Mouse (Mus musculus): Measurements from ENCODE around the gene Angptl6.

DNA sequence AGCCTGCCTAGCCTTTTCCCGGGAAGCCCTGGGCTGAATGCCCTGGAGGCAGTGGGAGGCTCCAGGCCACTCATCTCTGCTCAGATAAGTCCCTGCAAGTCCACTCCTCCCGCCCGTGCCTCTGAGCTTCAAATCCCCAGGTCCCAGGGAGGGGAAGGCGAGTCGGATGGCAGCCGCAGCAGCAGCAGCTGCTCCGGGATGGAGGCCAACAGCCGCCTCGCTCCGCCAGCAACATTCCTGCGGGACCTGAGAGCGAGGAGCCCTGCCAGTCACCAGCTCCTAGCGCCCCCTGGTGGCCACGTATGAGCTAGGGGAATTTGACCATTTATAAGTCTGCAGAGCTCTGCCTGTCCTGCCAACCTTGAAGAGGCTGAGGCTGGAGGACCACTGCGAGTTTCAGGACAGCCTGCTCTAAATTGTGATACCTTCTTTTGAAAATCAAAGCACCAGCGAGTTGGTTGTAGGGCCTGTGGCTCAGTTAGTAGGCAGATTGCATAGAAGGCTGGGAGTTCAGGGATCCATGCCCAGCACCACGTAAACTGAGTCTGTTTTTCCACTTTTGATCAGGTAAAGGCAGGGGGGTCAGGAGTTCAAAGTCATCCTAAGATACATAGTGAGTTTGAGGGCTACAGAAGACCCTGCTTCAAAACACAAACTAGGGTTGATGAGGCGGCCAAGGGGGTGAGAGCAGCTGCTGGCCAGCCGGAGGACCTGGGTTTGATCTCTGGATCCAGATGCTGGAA lies 48.5 kb downstream of the Angptl6 start:
- TF ChIP-seq CTCF (IDR thresholded peaks at IDR 0.05; ENCODE audit: extremely low read depth, insufficient read depth, low read length) (peak; percentile 82), POLR2A (IDR thresholded peaks at IDR 0.05; ENCODE audit: extremely low read depth, insufficient read depth, low read length) (no peak)
